Mouse (Mus musculus): ENCODE results near the gene Bend3. TPM values are rescaled to one million over a fixed set of nuclear protein-coding genes. Genes with fewer than 3 reads are reported as not detected.

Gene Bend3
- total RNA-seq, 2 experiments from 2014 or later = 7.1 to 7.2 TPM

DNA sequence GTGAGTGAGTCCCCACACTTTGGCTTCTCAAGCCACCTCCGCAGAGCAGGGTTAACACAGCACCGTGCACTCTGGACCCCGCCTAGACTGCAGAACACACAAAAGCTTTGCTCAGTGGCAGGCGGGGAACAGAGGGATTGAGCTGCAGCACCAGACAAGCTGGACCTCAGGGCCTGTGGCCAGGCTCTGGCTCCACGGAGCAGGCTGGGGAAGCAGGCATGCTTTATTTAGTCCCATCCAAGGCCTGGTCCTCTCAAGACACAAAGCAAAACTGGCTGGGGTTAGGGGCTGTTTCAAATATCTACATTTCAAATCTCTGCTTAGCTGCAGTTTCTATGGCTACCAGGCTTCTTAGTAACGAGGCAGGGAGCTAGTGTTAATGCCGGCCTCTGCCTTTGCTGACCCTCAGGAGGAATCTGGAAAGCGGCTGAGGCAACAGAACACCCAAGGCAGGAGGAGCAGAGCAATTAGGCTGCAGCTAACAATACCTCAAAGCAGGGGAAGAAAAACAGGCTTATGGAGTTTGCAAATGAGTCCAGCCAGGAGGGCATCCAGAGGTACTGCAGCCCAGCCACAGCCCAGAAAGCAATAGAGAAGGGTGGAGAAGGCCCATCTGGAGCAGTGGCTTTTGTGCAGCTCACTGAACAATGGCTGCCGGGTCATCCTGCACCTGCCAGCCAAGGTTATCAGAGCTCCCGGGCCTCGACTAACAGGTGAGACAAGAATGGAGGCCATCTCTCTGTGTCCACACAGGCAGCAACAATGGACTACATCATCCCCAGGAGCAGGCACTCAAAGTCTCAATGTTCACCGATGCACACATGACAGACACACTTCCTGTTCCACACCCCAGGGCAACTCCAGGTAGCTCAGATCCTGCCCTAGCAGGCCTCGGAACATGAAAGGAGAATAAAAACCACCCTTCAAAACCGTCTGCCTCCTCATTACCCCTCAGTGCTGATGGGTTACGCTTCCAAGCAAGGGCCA is 48.9 kb downstream of the Bend3 start:
- no peak for DNase-seq (ENCODE audit: low spot score in 2 of 2)

DNA sequence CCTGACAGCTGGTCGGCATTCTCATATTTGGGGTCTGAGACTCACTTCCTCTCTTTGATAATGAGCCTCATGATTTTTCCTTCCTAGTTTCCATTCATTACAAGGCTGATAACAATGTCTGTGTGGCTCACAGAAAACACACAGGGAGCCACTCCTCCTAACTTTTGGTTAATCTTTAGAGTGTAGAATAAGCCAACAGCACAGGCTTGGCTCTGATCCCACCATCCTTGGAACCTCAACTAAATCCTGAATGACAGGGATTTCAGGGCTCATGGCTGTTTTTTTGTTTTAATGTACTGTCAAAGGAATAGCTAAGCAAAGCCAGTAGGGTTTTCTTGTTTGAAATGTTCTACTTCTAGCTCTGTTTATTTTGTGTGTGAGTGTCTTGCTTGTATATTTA is 55.8 kb downstream of the Bend3 start:
- DNase-seq (ENCODE audit: low spot score in 2 of 2) = no peak

DNA sequence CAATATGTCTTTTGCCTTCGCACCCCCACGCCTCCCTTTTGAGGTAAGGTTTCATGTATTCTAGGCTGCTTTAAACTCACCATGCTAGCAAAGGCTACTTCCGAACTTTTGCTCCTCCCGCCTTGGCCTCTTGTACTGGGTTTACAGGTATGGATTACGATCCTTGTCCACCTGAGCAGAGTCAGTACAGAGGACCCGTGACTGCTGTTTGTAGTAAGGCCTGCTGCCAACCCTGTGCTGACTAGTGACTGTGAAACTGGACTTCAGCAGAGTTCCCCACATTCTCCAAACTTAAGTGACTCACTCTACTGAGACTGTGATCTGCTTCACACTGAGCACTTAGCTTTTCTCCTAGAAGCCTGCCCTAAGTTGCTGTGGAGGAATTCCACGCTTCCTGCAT is 59.0 kb downstream of the Bend3 start:
- no peak for DNase-seq (ENCODE audit: low spot score in 2 of 2)

DNA sequence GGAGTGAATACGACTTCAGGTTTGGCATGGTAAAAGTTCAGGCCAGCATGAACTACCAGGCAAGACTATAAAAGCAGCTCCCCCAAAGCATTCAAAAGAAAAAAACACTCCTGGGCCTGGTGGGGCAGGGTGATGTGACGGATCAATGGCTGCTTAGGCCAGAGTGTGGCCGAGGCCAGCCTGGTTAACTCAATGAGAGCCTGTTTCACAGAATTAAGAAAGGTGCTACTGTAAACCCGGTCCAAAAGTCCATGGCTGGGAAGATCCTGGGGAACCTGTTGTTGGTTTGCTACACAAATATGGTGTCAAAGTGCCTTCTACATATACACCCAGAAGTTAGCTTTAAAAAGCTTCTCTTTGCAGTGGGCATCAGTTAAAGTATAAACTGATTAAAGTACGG is 60.2 kb downstream of the Bend3 start:
- DNase-seq (ENCODE audit: low spot score in 2 of 2) = no peak

DNA sequence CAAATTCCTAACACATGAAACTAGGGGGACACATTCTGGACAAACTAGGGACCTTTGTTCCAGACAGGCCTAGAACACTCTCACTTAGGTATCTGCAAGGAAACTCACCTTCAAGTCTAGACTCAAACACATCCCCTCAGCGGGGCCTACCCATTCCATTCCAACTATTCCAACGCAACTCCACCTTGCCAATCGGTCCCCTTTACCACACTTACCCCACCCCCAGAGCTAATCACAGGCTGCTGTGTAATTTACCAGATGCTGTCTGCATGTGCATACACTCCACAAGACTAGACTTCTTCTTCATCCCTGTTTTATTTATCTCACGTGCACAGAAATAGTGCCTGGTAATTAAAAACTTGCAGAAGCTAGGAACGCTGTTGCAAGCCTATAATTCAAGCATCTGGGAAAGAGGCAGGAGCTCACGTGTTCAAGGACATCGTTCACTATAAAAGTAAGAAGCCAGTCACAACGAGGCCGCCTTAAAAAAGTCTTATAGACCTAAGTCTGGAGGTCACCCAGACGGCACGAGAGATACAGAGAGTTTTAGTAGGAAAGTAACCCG is 61.2 kb downstream of the Bend3 start:
- no peak for DNase-seq (ENCODE audit: low spot score in 2 of 2)

DNA sequence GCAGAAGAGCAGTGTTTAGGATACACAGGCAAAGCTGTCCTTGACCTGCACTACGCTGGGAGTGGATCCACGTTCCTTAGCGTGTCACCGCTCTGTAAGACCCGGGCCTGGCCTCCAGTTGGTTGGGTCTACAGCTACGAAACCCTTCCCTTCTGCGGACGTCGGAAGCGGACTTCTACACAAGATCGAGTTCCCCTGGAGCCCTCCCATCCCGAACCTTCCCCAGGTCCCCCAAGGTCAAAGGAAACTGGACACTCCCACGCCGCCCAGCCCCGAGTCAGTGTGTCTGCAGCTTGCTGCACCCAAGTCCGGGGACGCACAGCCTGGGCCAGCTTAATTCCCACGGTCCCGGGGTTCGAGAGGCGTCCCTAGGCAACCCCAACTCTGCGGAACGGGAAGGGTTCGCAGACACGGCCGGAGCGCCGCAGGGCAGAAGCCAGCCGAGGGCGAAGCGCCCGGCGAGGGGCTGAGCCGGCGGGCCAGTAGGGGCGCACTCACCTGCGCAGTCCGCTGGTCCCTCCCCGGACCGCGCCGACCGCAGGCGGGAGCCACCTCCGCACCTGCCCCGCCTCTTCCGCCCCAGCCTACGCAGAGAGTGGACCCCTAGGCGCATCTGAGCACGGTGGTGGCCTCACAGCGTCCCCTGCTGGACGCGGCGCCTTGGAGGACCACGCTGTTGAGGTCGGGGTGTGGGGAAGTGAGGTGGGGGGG is 62.0 kb downstream of the Bend3 start, which contains the start of gene 1700021F05Rik:
1700021F05Rik (minus strand) TSS at position 553 of the 711 bp plus-strand sequence.
- DNase-seq (ENCODE audit: low spot score in 2 of 2) = peak; percentile 93 to 94

DNA sequence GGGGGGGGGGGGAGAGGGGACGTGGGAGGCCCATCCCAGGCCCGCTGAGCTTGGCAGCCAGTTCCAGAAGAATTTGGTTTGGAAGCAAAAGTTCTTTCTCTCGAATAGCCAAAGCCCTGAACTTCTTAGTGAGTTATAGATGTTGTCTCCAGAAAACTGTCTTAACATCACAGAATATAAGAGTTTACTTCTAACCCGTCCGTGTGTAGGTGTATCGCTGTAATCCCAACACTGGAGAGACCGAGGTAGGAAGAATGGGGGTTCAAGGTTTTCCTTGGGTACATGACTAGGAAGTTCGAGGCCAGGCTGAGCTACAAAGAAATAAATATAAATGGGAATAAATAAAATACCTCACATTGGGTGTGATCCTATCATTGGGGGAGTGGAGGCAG is 62.5 kb downstream of the Bend3 start:
- DNase-seq (ENCODE audit: low spot score in 2 of 2) = no peak

DNA sequence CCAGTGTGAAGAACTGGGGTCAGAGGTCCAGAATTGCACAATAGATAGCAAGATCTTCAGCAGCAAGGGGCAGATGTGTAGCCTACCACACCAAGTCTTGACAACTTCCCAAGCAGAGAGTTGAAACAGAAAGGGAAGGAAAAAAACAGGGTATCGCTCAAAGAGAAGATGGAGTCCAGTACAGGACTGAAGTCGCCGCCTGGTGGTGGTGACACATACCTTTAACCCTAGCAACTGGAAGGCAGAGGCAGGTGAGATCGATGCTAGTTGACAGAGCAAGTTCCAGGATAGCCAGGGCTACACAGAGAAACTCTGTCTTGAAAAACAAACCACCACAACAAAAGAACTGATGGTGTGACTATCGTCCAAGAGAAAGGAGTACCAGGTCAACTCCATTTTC is 70.8 kb downstream of the Bend3 start:
- DNase-seq (ENCODE audit: low spot score in 2 of 2) = no peak

DNA sequence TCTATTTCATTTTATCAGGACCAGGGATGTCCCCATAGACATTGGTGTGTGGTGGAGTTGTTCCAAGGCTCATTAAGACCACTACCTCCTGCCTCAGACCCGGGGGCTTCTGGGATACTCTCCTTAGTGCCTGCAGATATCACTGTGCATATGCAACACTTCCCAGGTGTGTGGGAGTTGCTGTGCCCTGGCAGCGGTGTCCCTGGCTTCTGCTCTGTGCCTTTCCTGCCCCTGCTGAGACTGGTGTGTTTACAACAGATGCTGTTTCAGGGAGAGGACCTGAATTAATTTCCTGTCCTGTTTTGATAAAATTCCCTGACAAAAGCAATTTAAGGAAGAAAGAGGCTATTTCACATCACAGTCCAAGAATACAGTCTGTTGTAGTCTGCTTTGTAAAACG is 72.3 kb downstream of the Bend3 start:
- DNase-seq (ENCODE audit: low spot score in 2 of 2) = no peak

DNA sequence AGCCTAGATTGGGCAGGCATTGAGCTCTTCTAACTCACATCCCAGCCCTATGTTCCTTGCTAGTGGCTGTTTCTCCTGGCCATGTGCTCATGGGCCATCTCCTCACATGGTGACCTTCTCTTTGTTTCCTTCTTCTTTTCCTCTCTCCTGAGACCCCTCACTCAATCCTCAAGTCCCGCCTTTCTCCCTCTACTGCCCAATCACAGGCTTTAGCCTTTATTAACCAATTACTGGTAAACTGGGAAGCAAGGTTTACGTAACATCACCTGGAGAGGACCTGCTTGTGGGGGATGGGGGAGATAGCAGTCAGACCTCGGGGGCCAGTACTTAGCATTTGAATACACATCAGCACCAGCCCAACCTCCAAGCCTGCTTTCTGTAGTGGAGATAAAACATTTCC is 72.8 kb downstream of the Bend3 start:
- DNase-seq (ENCODE audit: low spot score in 2 of 2) = no peak

DNA sequence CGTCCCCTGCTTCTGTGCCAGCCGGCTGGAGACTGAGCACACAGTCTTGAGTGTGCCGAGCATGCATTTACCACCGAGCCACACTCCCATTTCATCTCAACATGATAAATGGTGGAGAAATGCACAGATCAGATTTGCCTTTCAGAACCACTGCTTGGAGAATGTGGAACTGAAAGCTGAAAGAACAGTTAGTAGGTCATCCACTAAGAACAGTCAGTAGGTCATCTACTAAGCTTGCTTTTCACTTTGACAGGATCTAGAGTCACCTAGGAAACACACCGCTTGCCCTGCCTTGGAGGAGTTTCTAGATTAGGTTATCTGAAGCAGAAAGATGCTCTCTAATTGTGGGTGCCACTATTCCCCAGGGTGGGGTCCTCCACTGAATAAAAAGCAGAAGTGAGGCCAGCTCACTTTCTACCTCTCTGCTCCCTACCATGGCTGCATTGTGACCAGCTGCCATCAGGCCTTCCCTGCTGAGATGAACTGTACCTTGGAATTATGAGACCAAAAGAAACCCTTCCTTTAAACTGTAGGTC is 79.1 kb downstream of the Bend3 start:
- no peak for DNase-seq (ENCODE audit: low spot score in 2 of 2)

DNA sequence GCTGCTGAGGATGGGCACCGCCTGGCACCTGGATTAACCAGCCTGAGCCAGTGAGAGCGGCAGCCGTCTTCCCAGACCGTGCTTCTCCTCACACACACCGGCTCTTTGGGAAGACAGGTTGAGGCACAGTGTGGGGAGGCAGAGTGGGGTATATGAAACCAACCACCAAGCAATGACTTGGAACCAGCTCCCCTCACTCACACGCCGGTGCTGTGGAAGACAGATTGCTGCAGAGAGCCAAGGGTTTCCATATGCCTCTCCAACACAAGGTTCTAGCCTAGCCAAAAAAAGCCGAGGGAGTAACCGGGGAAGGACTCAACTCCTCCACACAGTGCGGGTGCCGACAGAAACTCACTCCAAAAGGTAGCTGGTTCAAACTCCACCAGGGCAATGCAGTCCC is 80.7 kb downstream of the Bend3 start:
- no peak for DNase-seq (ENCODE audit: low spot score in 2 of 2)

DNA sequence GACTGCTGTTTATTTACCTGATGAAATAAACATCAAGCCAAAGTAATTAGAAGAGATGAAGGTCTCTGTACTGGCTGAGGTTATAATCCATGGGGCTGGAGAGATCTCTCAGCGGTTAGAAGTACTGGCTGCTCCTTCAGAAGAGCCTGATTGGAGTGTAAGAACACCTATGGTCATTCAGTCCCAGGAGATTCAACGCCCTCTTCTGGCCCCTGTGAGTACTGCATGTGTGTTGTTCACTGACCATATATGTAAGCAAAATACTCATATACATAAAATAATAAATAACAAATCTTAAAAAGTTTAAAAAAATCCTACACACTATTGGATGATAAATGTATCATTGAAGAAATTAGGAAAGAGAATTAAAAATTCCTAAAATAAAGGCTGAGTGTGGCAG is 82.1 kb downstream of the Bend3 start:
- DNase-seq (ENCODE audit: low spot score in 2 of 2) = no peak

DNA sequence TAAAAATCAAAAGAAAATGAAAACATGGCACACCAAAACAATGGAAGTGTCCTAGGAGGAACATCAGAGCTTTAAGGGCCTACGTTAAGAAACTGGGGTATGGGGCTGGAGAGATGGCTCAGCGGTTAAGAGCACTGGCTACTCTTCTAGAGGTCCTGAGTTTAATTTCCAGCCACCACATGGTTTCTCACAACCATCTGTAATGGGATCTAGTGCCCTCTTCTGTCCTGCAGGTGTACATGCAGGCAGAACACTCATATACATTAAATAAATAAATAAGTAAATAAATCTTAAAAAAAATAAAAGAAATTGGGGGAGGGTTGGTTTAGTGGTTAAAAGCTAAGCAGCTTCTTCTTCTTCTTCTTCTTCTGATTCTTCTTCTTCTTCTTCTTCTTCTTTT is 82.7 kb downstream of the Bend3 start:
- DNase-seq (ENCODE audit: low spot score in 2 of 2) = no peak

Other genes starting within 250 kb of the Bend3 start
- 1 to 10 TPM in 1 of 2 experiments, not detected in 1; 7.0 TPM for gene Gm9803, start 45.3 kb downstream of the Bend3 start, total RNA-seq (2021)
- 10 to 100 TPM; 69.1 to 70.4 TPM for gene 1700021F05Rik, start 62.2 kb downstream of the Bend3 start, total RNA-seq (2021)
- 10 to 100 TPM; 38.4 to 41.3 TPM for gene Cd24a, start 99.5 kb downstream of the Bend3 start, total RNA-seq (2021)

All from gastrocnemius, postnatal 4 days (tissue).